Mouse (Mus musculus): Measurements from ENCODE around the gene Mical2. TPM values are rescaled to one million over a fixed set of nuclear protein-coding genes. Genes with fewer than 3 reads are reported as not detected.

The Mical2 gene
- polyA plus RNA-seq, 1 experiment: 4.8 TPM

DNA sequence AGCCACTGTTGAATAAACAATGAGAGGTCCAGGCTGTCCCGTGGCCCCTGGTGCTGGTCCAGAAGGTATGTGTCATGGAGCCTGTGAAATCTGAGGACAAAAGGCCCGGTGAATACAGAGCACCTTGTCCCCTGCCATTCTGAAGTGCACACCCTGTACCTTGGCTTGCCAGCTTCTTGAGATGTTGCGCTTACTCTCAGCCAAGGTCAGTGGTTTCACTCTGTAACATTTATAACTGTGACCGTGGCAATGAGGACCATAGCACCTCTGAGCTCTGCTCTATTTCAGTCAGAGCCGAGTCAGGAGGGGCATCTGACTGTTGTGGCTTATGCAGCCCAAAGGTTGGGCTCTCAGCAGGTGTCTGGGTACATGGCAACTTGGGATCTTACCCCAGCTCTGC lies 31.4 kb upstream of the Mical2 start:
- no peak for TF ChIP-seq POLR2A (IDR thresholded peaks at IDR 0.05; ENCODE audit: borderline replicate concordance, extremely low read depth, insufficient read depth, insufficient read length, poor library complexity, severe bottlenecking)
- TF ChIP-seq CTCF (IDR thresholded peaks at IDR 0.05; ENCODE audit: borderline replicate concordance, extremely low read depth, insufficient read depth, insufficient read length): no peak
- DNase-seq (ENCODE audit: low read depth): no peak

DNA sequence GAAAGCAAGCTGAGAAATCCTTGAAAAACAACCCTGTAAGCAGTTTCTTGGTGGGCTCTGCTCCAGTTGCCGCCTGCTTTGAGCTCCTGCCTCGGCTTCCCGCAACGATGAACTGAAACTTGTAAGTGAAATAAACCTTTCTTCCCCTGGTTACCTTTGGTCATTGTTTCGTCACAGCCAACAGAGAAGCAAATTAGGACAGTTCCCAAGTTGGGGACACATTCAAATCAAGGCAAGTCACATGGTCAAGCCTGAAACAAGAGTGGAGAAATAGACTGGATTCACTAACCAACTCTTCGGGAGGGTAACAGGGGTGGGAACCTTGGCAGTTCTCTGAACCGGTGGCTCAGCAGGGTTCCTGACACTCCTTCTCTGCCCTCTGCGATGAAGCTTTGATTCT lies 28.2 kb upstream of the Mical2 start:
- no peak for DNase-seq (ENCODE audit: low read depth)
- TF ChIP-seq CTCF (IDR thresholded peaks at IDR 0.05; ENCODE audit: borderline replicate concordance, extremely low read depth, insufficient read depth, insufficient read length) (no peak), POLR2A (IDR thresholded peaks at IDR 0.05; ENCODE audit: borderline replicate concordance, extremely low read depth, insufficient read depth, insufficient read length, poor library complexity, severe bottlenecking) (no peak)

DNA sequence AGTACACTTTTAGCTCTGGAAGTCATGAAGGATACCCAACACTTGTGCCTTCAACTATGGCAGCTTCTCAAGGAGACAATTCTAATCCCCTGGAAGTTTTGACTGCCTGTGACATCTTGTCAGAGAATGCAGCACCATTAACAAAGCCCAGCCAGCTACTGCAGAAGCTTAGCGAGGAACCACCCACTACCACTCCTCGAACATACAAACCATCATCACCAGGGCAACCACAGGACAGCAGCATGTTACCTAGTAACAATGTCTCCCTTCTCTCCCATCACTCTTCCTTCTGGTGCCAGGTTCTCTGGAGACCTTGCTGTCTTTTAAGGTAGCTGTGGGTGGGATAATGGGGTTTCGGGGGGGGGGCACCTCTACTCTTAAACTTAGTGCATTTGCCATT lies 26.3 kb upstream of the Mical2 start:
- TF ChIP-seq POLR2A (IDR thresholded peaks at IDR 0.05; ENCODE audit: borderline replicate concordance, extremely low read depth, insufficient read depth, insufficient read length, poor library complexity, severe bottlenecking) (no peak), CTCF (IDR thresholded peaks at IDR 0.05; ENCODE audit: borderline replicate concordance, extremely low read depth, insufficient read depth, insufficient read length) (no peak)
- peak; percentile 27 for DNase-seq (ENCODE audit: low read depth)

- no peak for DNase-seq (ENCODE audit: low read depth)
- TF ChIP-seq CTCF (IDR thresholded peaks at IDR 0.05; ENCODE audit: borderline replicate concordance, extremely low read depth, insufficient read depth, insufficient read length) (no peak), POLR2A (IDR thresholded peaks at IDR 0.05; ENCODE audit: borderline replicate concordance, extremely low read depth, insufficient read depth, insufficient read length, poor library complexity, severe bottlenecking) (no peak)
These were observed 24.9 kb upstream of the Mical2 start for GRCm38 (mm10) chr7:112200761-112201160.

GRCm38 (mm10) chr7:112202194-112202593 lies 23.5 kb upstream of the Mical2 start:
- TF ChIP-seq POLR2A (IDR thresholded peaks at IDR 0.05; ENCODE audit: borderline replicate concordance, extremely low read depth, insufficient read depth, insufficient read length, poor library complexity, severe bottlenecking): no peak
- no peak for TF ChIP-seq CTCF (IDR thresholded peaks at IDR 0.05; ENCODE audit: borderline replicate concordance, extremely low read depth, insufficient read depth, insufficient read length)
- no peak for DNase-seq (ENCODE audit: low read depth)

DNA sequence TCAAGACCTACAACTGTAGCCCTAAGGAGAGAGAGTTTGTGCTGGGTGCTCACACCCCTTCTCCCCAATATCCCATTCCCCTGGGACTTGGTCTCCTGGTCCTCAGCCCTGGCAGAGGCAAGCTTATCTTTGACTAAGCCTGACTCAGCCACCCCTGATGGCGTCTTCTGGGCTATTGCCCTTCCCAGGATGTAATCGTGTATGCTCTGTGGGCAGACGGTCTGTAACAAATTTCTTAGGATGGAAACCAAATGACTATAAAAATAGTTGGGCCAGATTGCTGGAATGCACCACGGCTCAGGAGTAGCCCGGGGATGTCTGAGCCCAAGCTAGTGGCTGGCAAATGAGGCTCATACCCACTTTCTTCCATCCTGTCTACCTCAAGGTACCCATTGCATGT lies 22.8 kb upstream of the Mical2 start:
- no peak for DNase-seq (ENCODE audit: low read depth)
- TF ChIP-seq POLR2A (IDR thresholded peaks at IDR 0.05; ENCODE audit: borderline replicate concordance, extremely low read depth, insufficient read depth, insufficient read length, poor library complexity, severe bottlenecking): no peak
- TF ChIP-seq CTCF (IDR thresholded peaks at IDR 0.05; ENCODE audit: borderline replicate concordance, extremely low read depth, insufficient read depth, insufficient read length): no peak

- TF ChIP-seq CTCF (IDR thresholded peaks at IDR 0.05; ENCODE audit: borderline replicate concordance, extremely low read depth, insufficient read depth, insufficient read length): no peak
- TF ChIP-seq POLR2A (IDR thresholded peaks at IDR 0.05; ENCODE audit: borderline replicate concordance, extremely low read depth, insufficient read depth, insufficient read length, poor library complexity, severe bottlenecking): no peak
- no peak for DNase-seq (ENCODE audit: low read depth)
These were observed 21.7 kb upstream of the Mical2 start for GRCm38 (mm10) chr7:112203937-112204336.

GRCm38 (mm10) chr7:112204380-112204963 lies 21.2 kb upstream of the Mical2 start:
- TF ChIP-seq POLR2A (IDR thresholded peaks at IDR 0.05; ENCODE audit: borderline replicate concordance, extremely low read depth, insufficient read depth, insufficient read length, poor library complexity, severe bottlenecking): no peak
- no peak for TF ChIP-seq CTCF (IDR thresholded peaks at IDR 0.05; ENCODE audit: borderline replicate concordance, extremely low read depth, insufficient read depth, insufficient read length)
- DNase-seq (ENCODE audit: low read depth): no peak

- no peak for TF ChIP-seq POLR2A (IDR thresholded peaks at IDR 0.05; ENCODE audit: borderline replicate concordance, extremely low read depth, insufficient read depth, insufficient read length, poor library complexity, severe bottlenecking)
- TF ChIP-seq CTCF (IDR thresholded peaks at IDR 0.05; ENCODE audit: borderline replicate concordance, extremely low read depth, insufficient read depth, insufficient read length): no peak
- DNase-seq (ENCODE audit: low read depth): no peak
These were observed 20.1 kb upstream of the Mical2 start for GRCm38 (mm10) chr7:112205513-112205912.

- TF ChIP-seq CTCF (IDR thresholded peaks at IDR 0.05; ENCODE audit: borderline replicate concordance, extremely low read depth, insufficient read depth, insufficient read length) (no peak), POLR2A (IDR thresholded peaks at IDR 0.05; ENCODE audit: borderline replicate concordance, extremely low read depth, insufficient read depth, insufficient read length, poor library complexity, severe bottlenecking) (no peak)
- no peak for DNase-seq (ENCODE audit: low read depth)
These were observed 17.9 kb upstream of the Mical2 start for GRCm38 (mm10) chr7:112207717-112208116.

- no peak for DNase-seq (ENCODE audit: low read depth)
- TF ChIP-seq CTCF (IDR thresholded peaks at IDR 0.05; ENCODE audit: borderline replicate concordance, extremely low read depth, insufficient read depth, insufficient read length) (no peak), POLR2A (IDR thresholded peaks at IDR 0.05; ENCODE audit: borderline replicate concordance, extremely low read depth, insufficient read depth, insufficient read length, poor library complexity, severe bottlenecking) (no peak)
These were observed 17.1 kb upstream of the Mical2 start for GRCm38 (mm10) chr7:112208323-112209167.

- TF ChIP-seq POLR2A (IDR thresholded peaks at IDR 0.05; ENCODE audit: borderline replicate concordance, extremely low read depth, insufficient read depth, insufficient read length, poor library complexity, severe bottlenecking) (no peak), CTCF (IDR thresholded peaks at IDR 0.05; ENCODE audit: borderline replicate concordance, extremely low read depth, insufficient read depth, insufficient read length) (no peak)
These were observed 16.0 kb upstream of the Mical2 start for GRCm38 (mm10) chr7:112209621-112210020.

More at GRCm38 (mm10) chr7:112209621-112210020, 16.0 kb upstream of the Mical2 start:
- DNase-seq (ENCODE audit: low read depth): no peak

Measured in brain, embryonic 14.5 days (tissue).